Mouse (Mus musculus): Measurements from ENCODE around the gene Ss18l1.

DNA sequence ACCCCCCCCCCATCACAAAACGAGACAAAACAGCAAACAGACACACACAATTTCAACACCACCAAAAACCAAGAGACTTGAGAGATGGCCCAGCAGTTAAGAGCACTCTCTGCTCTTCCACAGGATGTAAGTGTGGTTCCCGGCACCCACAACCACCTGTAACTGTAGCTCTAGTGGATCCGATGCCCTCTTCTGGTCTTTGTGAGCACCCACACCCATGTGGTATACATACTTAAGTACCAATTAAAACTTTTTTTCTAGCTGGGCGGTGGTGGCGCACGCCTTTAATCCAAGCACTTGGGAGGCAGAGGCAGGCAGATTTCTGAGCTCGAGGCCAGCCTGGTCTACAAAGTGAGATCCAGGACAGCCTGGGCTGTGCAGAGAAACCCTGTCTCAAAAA is 31.6 kb upstream of the Ss18l1 start:
- no peak for TF ChIP-seq CTCF (IDR thresholded peaks at IDR 0.05; ENCODE audit: borderline replicate concordance, insufficient read depth, low read depth, low read length)
- TF ChIP-seq POLR2A (IDR thresholded peaks at IDR 0.05; ENCODE audit: borderline replicate concordance, insufficient read depth, low read length): no peak
